Mouse (Mus musculus): ENCODE results near the gene D8Ertd738e. TPM values are rescaled to one million over a fixed set of nuclear protein-coding genes. Genes with fewer than 3 reads are reported as not detected.

D8Ertd738e gene
- polyA plus RNA-seq, 1 experiment from 2014 or later = 388 TPM

DNA sequence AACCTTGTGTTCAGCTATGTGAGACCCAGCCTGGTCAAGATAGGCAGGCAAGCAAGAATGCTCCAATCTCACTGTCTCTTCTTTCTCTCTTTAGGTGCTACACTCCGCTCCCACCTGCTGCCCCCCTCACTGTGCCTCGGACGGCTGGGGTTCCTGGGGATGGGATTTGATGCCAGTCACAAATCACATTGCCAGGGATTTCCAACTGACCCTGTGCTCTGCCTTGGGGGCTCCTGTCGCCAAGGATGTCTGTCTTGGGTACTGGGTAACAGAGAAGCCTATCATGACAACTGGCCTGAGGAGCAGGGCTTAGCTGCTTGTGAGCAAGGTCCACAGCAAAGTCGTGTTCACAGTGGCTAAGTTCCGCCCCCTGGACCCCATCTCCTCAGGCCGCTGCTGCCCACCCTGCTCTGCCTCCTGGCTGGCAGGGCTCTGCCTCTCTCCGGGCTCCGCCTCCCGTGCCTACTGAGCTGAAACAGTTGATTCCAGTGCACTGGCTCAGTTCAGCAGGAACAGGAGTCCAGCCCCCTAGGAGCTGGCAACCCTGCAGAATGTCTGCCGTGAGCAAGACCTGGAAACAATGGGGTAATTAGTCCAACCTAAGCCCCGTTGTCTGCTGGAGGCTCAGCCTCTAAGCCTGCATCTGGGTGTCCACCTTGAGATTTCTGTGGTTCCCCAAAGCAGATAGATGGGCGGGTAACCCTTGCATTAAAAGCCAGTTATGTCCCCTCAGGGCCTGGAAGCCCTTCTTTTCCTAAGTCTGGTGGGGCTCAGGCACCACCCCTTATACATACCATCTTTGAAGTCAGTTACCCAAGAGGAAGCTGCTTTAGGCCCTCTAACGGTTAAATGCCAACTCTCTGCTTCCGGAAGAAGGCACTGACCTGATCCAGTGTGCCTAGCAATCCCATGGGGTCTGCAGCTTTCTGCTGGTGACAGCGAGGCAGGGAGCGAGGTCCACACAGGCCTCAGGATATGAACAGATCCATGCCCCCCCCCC is 40.8 kb downstream of the D8Ertd738e start:
- no peaks in the 10 kb centered on the region for H3K9me3 ChIP-seq (ENCODE audit: control insufficient read depth, low read length)
- H3K4me3 ChIP-seq (ENCODE audit: low read length) = no peak overlapping the region
- 37% methylated on average over 17 of the region's 17 CpGs for WGBS
- no peak overlapping the region for H3K9ac ChIP-seq (ENCODE audit: low read depth, low read length)
- no peak overlapping the region; the same call in 1 of the 2 replicates for H3K4me2 ChIP-seq (replicated peaks; ENCODE audit: low read depth, low read length)
- no peaks in the 10 kb centered on the region for H3K27me3 ChIP-seq (ENCODE audit: control insufficient read depth, insufficient read depth, low read length)
- peaks cover 32% of the 10 kb centered on the region for H3K4me1 ChIP-seq (ENCODE audit: control insufficient read depth, insufficient read depth, low read length)
- H3K27ac ChIP-seq (ENCODE audit: low read depth, low read length) = peak overlapping the region; percentile 72
- ATAC-seq (ENCODE audit: low FRiP score, low TSS enrichment) = peak; percentile 68
- H3K36me3 ChIP-seq (ENCODE audit: control insufficient read depth, insufficient read depth, low read length) = peaks cover 45% of the 10 kb centered on the region

DNA sequence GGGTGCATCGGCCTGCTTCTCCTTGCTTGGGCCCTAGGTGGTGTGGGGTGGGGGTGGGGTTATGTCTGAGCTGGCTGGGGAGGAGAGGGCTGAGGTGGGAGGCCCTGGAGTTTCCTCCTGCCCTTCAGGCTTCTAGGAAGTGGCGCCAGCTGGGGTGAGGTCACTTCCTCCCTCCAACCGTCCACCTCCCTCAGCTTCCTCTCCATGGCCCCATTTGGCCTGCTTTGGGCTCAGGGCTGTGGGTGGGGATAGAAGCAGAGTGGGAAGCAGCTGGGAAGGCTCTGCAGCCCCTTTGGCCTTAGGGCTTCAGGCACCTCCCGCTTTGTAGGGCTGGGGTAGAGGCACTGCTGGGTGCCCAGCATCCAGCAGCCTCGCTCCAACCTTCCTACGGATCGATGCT is 41.7 kb downstream of the D8Ertd738e start:
- Histone ChIP-seq H3K4me3 (ENCODE audit: low read length) (no peak overlapping the region), H3K27ac (ENCODE audit: low read depth, low read length) (peak overlapping the region; percentile 72), H3K9ac (ENCODE audit: low read depth, low read length) (no peak overlapping the region; the same call in 1 of the 2 replicates), H3K9me3 (ENCODE audit: control insufficient read depth, low read length) (no peaks in the 10 kb centered on the region), H3K36me3 (ENCODE audit: control insufficient read depth, insufficient read depth, low read length) (peaks cover 37% of the 10 kb centered on the region), H3K4me2 (replicated peaks; ENCODE audit: low read depth, low read length) (no peak overlapping the region), H3K27me3 (ENCODE audit: control insufficient read depth, insufficient read depth, low read length) (no peaks in the 10 kb centered on the region), H3K4me1 (ENCODE audit: control insufficient read depth, insufficient read depth, low read length) (peaks cover 36% of the 10 kb centered on the region)
- ATAC-seq (ENCODE audit: low FRiP score, low TSS enrichment) = no peak
- 51% methylated on average over 7 of the region's 7 CpGs for WGBS

DNA sequence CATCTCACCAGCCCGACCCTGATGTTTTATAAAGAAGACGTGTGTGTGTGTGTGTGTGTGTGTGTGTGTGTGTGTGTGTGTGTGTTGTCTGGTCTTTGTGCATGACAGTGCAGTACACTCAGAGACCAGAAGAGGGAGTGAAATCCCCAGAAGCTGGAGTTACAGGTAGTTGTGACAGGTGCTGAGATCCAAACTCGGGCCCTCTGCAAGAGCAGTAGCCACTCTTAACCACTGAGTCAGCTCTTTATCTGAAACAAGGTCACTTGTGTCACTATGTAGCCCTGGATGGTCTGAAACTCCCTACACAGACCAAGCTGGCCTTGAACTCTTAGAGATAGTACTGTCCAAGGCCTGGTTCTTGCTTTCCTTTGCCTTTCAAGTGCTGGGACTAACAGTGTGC is 42.9 kb downstream of the D8Ertd738e start:
- H3K4me1 ChIP-seq (ENCODE audit: control insufficient read depth, insufficient read depth, low read length) = peaks cover 44% of the 10 kb centered on the region
- peaks cover 27% of the 10 kb centered on the region for H3K36me3 ChIP-seq (ENCODE audit: control insufficient read depth, insufficient read depth, low read length)
- peak overlapping the region; percentile 72; the same call in 1 of the 2 replicates for H3K27ac ChIP-seq (ENCODE audit: low read depth, low read length)

DNA sequence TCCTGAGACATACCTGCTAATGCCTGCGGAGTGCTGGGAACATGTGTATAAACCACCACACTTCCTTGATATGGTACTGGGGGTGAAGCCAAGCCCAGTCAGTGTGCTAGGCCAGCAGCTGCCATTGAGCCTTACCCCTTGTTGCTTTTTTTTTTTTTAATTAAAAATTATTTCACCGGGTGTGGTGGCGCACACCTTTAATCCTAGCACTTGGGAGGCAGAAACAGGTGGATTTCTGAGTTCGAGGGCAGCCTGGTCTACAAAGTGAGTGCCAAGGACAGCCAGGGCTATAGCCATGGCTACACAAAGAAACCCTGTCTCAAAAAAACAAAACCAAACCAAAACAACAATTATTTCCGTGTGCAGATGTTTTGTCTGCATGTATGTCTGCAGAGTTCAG is 44.4 kb downstream of the D8Ertd738e start:
- Histone ChIP-seq H3K36me3 (ENCODE audit: control insufficient read depth, insufficient read depth, low read length) (peaks cover 17% of the 10 kb centered on the region; the same call in 1 of the 2 replicates), H3K27me3 (ENCODE audit: control insufficient read depth, insufficient read depth, low read length) (no peaks in the 10 kb centered on the region), H3K4me2 (replicated peaks; ENCODE audit: low read depth, low read length) (no peak overlapping the region), H3K4me1 (ENCODE audit: control insufficient read depth, insufficient read depth, low read length) (peaks cover 49% of the 10 kb centered on the region), H3K4me3 (ENCODE audit: low read length) (no peak overlapping the region), H3K27ac (ENCODE audit: low read depth, low read length) (no peak overlapping the region), H3K9me3 (ENCODE audit: control insufficient read depth, low read length) (no peaks in the 10 kb centered on the region), H3K9ac (ENCODE audit: low read depth, low read length) (no peak overlapping the region)
- WGBS = 92% methylated on average over 5 of the region's 5 CpGs
- no peak for ATAC-seq (ENCODE audit: low FRiP score, low TSS enrichment)

More for the DNA sequence above, 42.9 kb downstream of the D8Ertd738e start:
- ATAC-seq (ENCODE audit: low FRiP score, low TSS enrichment) = no peak
- no peaks in the 10 kb centered on the region for H3K27me3 ChIP-seq (ENCODE audit: control insufficient read depth, insufficient read depth, low read length)
- no peak overlapping the region for H3K4me2 ChIP-seq (replicated peaks; ENCODE audit: low read depth, low read length)
- no peak overlapping the region for H3K4me3 ChIP-seq (ENCODE audit: low read length)
- no peaks in the 10 kb centered on the region for H3K9me3 ChIP-seq (ENCODE audit: control insufficient read depth, low read length)
- H3K9ac ChIP-seq (ENCODE audit: low read depth, low read length) = no peak overlapping the region
- 84% methylated on average over 3 of the region's 3 CpGs for WGBS

GRCm38 (mm10) chr8:84203975-84204772 is 45.3 kb downstream of the D8Ertd738e start:
- Histone ChIP-seq H3K4me2 (replicated peaks; ENCODE audit: low read depth, low read length) (peak overlapping the region; percentile 58), H3K9me3 (ENCODE audit: control insufficient read depth, low read length) (no peaks in the 10 kb centered on the region), H3K9ac (ENCODE audit: low read depth, low read length) (peak overlapping the region; percentile 59), H3K36me3 (ENCODE audit: control insufficient read depth, insufficient read depth, low read length) (peaks cover 8% of the 10 kb centered on the region; the same call in 1 of the 2 replicates), H3K4me1 (ENCODE audit: control insufficient read depth, insufficient read depth, low read length) (peaks cover 52% of the 10 kb centered on the region), H3K27me3 (ENCODE audit: control insufficient read depth, insufficient read depth, low read length) (no peaks in the 10 kb centered on the region), H3K4me3 (ENCODE audit: low read length) (peak overlapping the region; percentile 38), H3K27ac (ENCODE audit: low read depth, low read length) (peak overlapping the region; percentile 83)
- WGBS = 46% methylated on average over 13 of the region's 13 CpGs
- peak; percentile 21; the same call in 1 of the 2 replicates for ATAC-seq (ENCODE audit: low FRiP score, low TSS enrichment)

DNA sequence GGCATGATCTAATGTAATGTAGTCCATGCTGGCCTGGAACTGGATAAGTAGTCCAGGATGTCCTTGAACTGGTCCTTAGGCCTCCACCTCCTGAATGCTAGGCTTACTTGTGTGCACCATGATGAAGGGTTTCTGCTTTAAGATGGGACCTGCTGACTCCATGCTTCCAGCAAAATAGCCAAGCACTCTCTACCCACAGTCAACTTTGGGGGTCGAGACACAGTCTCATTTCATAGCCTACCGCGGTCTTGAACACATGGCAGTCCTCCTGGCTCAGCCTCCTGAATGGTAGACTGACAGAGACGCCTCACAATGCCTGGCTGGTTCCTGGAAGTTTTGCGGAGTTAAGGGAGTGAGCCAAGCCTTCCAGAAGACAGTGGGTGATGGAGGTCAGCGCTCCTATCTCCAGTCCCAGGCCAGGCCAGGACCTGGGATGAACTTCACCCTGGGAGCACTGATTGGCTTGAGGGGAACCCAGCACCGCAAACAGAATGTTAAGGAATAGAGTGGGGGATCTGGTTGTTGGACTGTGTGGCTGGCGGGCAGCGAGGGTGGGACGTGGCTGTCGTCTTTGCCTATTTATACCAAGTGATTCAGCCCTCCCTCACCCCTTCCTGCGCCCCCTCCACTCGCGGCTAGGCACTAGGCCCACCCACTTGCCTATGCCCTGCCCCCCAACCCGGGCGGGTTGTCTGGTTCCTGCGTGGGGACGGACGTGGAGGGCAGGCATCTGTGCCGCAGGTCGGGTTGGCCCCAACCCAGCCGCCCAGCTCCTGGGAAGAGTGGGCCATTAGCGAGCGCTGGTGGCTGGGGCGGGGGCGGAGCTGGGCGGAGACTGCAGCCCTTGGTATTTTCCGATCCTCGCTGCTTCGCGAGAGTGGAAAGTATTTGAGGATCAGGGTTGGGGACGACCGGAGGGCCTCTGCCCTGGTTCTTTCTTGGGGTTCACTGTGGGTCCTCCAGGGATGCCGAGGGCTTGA is 46.3 kb downstream of the D8Ertd738e start:
- Histone ChIP-seq H3K4me1 (ENCODE audit: control insufficient read depth, insufficient read depth, low read length) (peaks cover 54% of the 10 kb centered on the region), H3K27ac (ENCODE audit: low read depth, low read length) (peak overlapping the region; percentile 83), H3K9ac (ENCODE audit: low read depth, low read length) (peak overlapping the region; percentile 59), H3K4me2 (replicated peaks; ENCODE audit: low read depth, low read length) (peak overlapping the region; percentile 58), H3K9me3 (ENCODE audit: control insufficient read depth, low read length) (no peaks in the 10 kb centered on the region), H3K36me3 (ENCODE audit: control insufficient read depth, insufficient read depth, low read length) (no peaks in the 10 kb centered on the region; the same call in 1 of the 2 replicates), H3K27me3 (ENCODE audit: control insufficient read depth, insufficient read depth, low read length) (no peaks in the 10 kb centered on the region), H3K4me3 (ENCODE audit: low read length) (peak overlapping the region; percentile 38)
- ATAC-seq (ENCODE audit: low FRiP score, low TSS enrichment) = peak; percentile 51
- WGBS = 8% methylated on average over 34 of the region's 34 CpGs

DNA sequence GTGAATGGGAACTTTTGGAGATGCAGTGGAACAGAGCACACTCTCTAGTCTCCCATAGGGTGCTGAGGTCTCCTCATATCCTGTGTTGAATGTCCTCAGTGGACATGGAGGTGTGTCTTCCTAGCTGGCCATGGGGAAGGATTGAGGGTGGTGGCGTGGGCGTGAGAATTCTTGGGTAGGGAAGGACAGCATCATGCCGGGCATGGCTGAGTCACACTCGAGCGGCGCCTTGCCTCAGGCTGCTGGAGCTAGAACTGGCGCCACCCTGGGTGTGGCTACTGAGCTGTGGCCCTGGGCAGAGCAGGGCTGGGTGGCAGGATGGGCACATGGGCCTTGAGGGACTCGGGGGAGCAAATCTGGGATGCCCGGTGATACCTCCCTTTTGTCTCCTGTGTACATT is 47.1 kb downstream of the D8Ertd738e start:
- H3K4me2 ChIP-seq (replicated peaks; ENCODE audit: low read depth, low read length) = peak overlapping the region; percentile 58
- ATAC-seq (ENCODE audit: low FRiP score, low TSS enrichment) = no peak
- no peaks in the 10 kb centered on the region; the same call in 1 of the 2 replicates for H3K36me3 ChIP-seq (ENCODE audit: control insufficient read depth, insufficient read depth, low read length)
- WGBS = 69% methylated on average over 9 of the region's 9 CpGs
- no peak overlapping the region for H3K9ac ChIP-seq (ENCODE audit: low read depth, low read length)
- no peaks in the 10 kb centered on the region for H3K27me3 ChIP-seq (ENCODE audit: control insufficient read depth, insufficient read depth, low read length)
- no peaks in the 10 kb centered on the region for H3K9me3 ChIP-seq (ENCODE audit: control insufficient read depth, low read length)
- H3K4me3 ChIP-seq (ENCODE audit: low read length) = peak overlapping the region; percentile 71; the same call in 1 of the 2 replicates
- H3K27ac ChIP-seq (ENCODE audit: low read depth, low read length) = peak overlapping the region; percentile 83; the same call in 1 of the 2 replicates
- peaks cover 54% of the 10 kb centered on the region for H3K4me1 ChIP-seq (ENCODE audit: control insufficient read depth, insufficient read depth, low read length)

All from kidney, embryonic 14.5 days (tissue).